Mouse (Mus musculus) gastrocnemius, postnatal 14 days (tissue): ENCODE results near the gene Fanca. TPM values are rescaled to one million over a fixed set of nuclear protein-coding genes. Genes with fewer than 3 reads are reported as not detected.
"Not testable (repeated sequence)": the region's sequence is repeated elsewhere in the genome, so short reads cannot be mapped to it uniquely, and the experiment has no call there.

Experiments
- DNase-seq: peaks from one replicate; pipeline ENCODE4 v3.0.0; 2021; ENCODE audit warnings: mixed read lengths
- intact Hi-C: fragments of 180-260 bp; cut with DNase I; formaldehyde crosslinking; loops from one replicate; pipeline ENCODE4 v1.15.1; 2025; ENCODE audit warnings: low total_unique reads
- total RNA-seq, 2 experiments: library from RNA; stranded (reverse); gene quantifications; 2 replicates each; pipeline ENCODE4 v1.2.3; 2021

Fanca gene
- total RNA-seq, 2 experiments from 2014 or later = 0.92 to 1.3 TPM

DNA sequence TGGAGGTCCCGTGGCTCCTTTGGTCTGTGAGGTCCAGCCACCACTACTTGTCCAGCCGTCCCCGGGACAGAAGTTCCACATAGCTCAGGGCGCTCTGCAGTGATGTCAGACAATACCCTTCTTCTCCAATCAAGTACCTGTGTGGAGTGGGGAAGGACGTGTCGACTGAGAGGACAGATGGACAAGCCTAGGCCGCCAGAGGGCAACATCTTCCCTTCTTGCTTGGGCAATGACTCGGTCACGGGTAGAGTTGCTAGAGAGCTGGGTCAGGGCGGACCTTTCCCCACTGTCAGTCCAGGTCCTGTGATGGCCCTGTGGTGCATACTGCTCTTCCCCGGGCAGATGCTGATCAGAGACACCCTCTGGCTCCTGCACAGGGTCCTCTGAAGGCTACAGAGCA is 75.3 kb downstream of the Fanca start:
- no peak for DNase-seq
- intact Hi-C loops = no loop called here

DNA sequence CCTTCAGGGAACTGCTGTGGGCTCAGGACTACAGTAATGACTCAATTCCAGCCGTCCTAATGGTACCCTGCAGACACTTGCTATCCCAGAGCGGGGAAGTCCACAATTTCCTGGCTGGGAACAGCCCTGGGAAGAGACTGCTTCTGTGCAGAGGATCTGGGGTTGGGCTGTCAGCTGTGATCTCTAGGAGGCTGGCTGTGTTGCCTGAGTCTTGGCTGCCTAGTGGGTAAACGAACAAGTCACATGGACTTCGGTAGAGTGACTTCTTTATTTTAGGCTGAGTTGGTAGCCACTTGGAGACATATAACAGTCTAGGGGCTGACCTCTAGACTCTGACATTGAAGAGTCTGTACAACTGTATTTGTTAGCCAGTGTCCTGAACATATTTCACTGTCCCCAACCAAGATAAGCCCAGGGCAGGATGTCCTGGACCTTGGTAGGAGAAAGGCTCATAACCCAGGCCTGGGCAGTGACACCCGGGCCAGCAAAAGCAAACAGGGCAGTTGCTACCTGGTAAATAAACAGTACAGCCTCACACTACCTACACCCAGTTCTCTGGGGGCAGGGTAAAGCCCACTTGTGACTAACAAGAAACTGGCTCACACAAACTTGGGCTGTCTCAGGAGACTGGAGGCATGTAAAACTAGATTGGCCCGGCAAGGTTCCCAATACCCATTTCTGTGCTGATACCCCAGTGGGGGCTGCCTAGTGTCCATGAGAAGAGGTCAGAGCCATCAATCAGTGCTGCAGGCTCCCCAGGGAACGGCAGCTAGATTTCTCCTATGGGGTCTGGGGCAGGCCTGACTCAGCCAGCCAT is 76.1 kb downstream of the Fanca start:
- intact Hi-C loops = no loop called here
- DNase-seq = no peak

DNA sequence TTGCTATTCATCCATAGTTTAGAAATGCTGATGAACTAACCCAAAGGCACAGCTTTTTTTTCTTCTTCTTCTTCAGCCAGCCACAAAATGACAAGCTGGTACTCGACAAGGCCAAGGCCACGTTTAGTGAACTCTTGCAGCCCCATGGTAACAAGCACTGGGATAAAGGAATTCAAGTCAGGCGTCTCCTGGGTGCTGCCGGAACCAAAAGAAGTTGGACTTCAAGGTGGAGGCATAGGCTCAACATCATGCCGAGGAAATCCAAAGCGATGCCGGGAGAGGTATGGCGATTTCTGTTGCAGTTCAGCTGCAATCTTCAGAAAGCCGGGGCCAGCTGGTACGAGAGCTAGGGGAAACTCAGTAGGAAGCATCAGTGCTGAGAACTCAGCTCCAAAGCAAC is 79.0 kb downstream of the Fanca start:
- DNase-seq = no peak

DNA sequence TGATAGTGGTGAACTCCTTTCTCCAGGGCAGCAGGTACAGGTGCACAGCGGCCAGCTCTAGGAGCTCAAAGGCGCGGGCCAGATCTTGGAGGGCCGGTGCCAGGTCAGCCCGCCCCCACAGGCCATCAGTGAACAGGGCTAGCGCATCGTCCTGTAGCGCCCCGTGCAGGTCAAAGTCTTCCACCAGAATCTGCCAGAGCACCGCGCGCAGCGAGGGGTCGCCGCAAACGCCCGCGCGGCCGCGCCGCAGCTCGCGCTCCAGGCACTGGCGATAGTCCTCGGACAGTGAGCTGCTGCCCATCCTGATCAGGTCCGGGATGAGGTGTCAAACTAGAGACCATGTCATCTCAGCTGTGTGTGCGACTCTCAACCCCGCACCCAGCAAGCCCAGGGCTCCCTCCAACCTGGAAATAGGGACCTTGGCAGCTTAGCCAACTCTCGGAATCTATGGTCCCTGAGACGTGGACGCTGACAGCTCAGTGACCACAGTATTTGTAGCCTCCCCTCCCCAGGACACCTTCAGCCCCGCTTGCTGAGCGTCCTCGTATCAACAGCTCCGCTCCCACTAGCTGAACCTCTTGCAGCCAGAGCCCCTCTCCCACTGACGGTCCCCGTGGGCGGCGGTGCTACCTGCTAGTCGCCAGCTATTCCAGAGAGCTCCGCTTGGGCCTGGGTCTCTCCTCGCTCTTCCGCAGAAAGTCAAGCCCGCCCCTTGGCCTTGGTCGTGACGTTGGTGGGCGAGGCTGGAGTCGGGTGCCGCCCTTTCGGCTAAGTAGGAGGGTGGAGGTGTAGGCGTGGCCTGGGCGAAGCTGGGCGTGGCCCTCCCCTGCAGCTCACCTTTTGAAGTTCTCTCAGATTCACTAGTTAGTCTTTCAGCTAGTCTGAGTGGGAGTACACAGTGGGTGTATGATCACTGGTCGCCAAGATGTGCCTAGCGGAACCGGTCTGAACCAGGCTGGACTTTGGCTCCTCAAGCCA is 82.6 kb downstream of the Fanca start, which contains the start of gene Spata2l:
Gene Spata2l (minus strand): TSS at position 714 of the 978 bp plus-strand sequence.
- intact Hi-C loops = no loop called here
- DNase-seq = peak; percentile 81

More for the DNA sequence above, 79.0 kb downstream of the Fanca start:
- intact Hi-C loops = no loop called here

DNA sequence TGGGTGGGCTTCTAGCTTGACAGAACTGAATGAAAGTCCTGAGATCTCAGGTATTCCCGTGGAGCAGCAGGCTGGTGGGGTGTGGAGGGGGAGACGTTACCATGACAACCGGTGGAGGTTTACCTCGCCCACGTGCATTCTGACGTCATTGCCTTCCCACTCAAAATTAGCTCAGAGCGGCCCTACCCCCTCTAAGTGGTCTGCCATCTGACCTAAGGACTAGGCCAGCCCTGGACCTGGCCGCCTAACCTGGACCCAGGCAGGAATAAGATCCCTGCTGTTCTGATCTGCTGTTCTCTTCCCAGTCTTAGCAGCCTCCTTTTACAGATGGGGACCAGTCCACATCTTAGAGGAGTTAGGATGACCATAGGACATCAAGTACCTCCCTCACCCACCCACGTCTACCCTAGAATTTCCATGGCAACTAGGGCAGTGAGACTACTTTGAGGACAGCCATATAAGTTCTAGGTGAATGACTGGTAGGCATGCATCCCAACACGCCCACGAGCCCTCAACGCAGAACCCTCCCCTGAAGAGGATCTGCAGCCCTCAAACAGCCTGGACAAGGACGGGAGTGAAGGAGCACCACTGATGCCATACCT is 83.4 kb downstream of the Fanca start:
- intact Hi-C loops = no loop called here
- DNase-seq = no peak

DNA sequence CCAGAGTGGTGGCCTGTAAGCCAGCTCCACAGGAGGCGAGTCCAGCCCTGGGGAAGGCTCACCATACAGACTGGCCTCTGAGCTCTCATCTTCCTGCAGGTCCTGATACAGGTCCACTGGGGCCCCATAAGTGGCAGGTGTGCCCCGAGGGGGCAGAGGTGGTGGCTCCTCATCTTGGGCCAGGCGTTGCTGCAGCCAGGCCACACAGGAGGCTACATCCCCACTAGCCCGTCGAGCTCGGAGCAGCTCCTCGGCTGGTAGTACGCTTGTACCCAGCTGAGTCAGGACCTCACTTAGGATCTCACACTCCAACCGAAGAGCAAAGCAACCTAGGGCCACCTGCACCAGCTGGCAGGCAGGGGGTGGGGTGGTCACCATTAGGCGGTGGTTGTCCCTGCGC is 84.6 kb downstream of the Fanca start:
- DNase-seq = no peak
- intact Hi-C loops = no loop called here

DNA sequence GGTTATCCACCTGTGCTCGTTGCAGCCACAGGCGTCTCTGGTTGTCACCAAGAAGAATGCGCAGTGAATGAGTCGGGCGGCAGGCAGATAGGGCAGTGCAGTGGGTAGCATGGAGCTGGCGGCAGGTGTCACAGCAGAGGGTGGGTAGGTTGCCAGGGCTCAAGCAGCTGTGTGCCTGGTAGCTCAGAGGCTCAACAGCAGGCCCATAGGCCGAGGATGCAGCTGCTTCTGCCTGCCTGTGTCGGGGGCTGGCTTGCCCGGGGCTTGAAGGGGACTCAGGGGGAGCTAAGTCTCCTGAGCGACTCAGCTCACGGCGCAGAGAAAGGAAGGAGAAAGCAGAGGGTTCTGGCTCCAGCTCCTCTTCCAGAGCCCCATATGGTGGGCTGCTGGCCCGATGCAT is 85.1 kb downstream of the Fanca start:
- peak; percentile 47 for DNase-seq
- intact Hi-C loops = no loop called here

DNA sequence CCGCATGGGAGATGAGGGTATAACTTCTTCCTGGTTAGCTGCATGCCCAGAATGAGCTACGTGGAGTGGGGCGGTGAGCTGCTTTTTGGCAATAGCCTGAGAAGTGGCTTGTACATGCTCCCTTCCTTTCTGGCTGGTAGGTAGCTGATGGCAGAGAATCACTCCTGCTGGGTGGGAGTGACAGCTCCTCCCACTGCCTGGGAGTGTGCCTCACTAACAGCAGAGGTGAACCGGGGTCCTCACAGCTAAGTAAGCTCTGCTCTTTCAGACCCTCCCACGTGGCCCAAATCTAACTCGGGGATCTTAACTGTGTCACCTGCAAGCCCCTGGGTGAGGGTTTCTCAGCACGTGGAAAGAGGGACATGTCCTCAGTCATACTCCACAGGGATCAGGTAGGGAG is 85.8 kb downstream of the Fanca start:
- intact Hi-C loops = no loop called here
- no peak for DNase-seq

DNA sequence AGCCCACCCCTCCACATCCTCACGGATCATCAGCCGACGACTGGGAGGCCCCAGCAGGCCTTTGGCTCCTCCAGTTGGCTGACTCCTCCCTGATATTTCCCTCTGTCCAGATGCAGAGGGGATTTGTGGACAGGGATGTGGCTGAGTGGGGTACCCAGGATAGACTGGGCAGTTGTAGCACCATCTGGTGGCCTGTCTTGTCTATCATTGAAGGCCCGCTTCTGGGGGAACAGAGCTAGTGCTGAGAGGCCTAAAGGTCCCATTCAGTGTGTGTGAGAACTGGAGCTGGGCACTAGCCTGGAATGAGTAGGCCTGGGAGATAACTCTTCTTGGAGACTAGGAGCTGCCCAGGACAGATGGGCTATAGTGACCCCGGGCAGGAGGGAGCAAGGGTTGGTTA is 86.6 kb downstream of the Fanca start:
- intact Hi-C loops = no loop called here

DNA sequence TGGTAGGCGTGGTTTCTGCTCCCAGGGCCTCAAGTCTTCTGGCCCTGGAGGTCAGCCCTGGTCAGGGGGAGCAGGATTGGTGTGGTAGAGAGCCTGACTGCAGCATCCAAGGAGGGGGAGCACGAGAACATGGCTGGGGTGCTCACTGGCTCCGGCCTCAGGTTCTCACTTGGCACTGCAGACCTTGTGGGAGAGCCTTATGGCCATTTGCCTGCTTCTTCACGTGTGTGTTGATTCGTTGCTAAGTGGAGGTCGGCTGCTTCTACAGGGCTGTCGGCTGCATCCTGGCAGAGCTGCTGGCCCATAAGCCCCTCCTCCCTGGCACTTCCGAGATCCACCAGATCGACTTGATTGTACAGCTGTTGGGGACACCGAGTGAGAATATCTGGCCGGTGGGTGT is 88.0 kb downstream of the Fanca start:
- DNase-seq, intact Hi-C loops: not testable (repeated sequence)

More for the DNA sequence above, 86.6 kb downstream of the Fanca start:
- no peak for DNase-seq

DNA sequence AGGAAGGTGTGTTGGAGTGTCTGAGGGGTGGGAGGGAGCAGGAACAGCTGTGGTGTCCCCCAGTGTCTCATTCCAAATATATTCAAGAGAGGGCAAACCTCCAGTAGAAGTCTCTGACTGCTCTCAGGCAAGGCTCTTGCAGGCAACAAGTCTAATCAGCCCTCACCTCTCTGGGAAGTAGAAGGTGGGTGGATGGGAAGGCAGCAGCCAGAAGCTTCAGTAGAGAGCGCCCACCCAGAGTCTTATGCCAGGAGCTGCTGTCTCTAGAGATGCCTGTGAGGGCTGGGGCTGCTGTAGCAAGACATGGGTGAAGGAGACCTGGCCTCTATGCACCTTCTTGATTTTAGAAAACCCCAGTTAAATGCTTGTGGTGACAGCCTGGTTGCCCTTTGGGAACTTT is 90.0 kb downstream of the Fanca start:
- DNase-seq = no peak
- intact Hi-C loops = no loop called here

DNA sequence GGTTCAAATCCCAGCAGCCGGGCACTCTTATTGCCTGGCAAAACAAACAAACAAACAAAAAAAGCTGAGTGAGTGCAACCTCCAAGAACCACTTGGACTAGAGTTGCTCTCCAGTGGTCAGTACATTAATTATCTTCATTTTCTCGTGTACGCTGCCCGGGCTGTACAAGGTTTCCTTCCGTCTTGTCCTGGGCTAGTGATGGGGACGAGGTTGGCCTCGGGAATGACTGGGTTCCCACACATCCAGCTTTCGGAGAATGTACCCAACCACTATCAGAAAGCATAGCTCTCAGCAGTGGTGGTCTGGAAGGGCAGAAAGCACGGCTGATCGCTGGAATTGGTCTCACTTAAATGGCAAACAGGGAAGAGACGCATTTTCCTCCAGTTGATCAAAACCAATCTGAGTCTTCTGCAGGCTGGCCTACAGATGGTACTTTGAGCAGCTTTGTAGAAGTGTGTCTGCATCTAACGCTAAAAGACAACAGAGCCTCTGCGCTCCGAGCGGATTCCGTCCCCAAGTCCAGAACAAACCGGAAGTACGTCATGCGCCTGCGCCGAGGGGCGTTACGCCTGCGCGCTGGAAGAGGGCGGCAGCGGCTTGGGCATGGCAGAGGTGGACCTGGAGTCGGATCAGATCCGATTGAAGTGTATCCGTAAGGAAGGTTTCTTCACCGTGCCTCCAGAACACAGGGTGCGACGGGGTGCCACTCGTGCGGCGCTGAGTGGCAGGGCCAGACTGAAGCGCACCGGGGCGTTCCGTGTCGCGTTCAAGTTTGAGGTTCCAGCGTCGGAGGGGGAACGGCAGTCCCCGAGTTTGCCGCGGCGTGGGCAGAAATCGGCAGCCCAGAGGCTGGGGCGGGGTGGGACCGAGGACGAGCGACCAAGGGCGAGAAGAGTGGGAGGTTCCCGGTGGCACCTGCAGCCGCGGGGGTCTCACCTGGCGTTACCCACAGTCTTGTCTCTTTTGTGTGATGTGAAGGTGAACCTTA is 93.8 kb downstream of the Fanca start, which contains the start of gene Cdk10:
Gene Cdk10 (plus strand): TSS at position 565 of the 989 bp plus-strand sequence.
- intact Hi-C loops = no loop called here

DNA sequence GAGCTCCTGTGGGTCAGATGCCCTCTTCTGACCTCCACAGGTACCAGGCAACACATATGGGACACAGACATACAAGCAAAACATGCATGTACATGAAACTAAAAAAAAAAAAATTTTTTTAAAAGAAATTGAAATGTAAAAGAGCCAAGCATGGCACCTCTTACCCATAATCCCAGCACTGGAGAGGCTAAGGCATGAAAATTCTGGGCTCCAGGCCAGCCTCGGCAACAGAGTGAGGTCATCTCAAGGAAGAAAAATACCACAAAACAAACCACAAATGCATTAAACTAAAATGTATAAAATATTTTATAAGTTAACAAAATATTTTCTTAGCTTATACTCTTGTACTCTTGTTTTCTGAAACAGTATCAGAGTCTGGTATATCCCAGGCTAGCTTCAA is 97.5 kb downstream of the Fanca start:
- no peak for DNase-seq
- intact Hi-C loops = no loop called here

More for the DNA sequence above, 93.8 kb downstream of the Fanca start, which contains the start of gene Cdk10:
- DNase-seq = peak; percentile 93

Other genes with a start within 250 kb of the Fanca start
- 100 to 1,000 TPM; 517 to 627 TPM for gene Rpl13, start 216.2 kb downstream of the Fanca start, total RNA-seq
- under 1 TPM; 0.31 to 0.73 TPM for gene Cpne7, start 201.2 kb downstream of the Fanca start, total RNA-seq
- 1 to 10 TPM; 5.7 to 6.9 TPM for gene Sult5a1, start 160.3 kb downstream of the Fanca start, total RNA-seq
- gene Dpep1, start 132.3 kb downstream of the Fanca start, total RNA-seq = 10 to 100 TPM; 11.8 to 20.9 TPM
- gene Chmp1a, start 105.8 kb downstream of the Fanca start, total RNA-seq = 10 to 100 TPM; 41.6 to 53.3 TPM
- gene Spata33, start 105.7 kb downstream of the Fanca start, total RNA-seq = 1 to 10 TPM; 1.6 to 1.8 TPM
- gene Cdk10, start 93.7 kb downstream of the Fanca start, total RNA-seq = 10 to 100 TPM; 11.5 to 12.0 TPM
- 1 to 10 TPM in 1 of 2 experiments, under 1 TPM in 1; 0.86 to 1.4 TPM for gene Spata2l, start 82.3 kb downstream of the Fanca start, total RNA-seq
- gene Zfp276, start 64.4 kb downstream of the Fanca start, total RNA-seq = 1 to 10 TPM; 5.6 to 6.0 TPM
- gene Vps9d1, start 64.2 kb downstream of the Fanca start, total RNA-seq = 10 to 100 TPM; 11.7 to 12.0 TPM
- gene Spire2, start 14.1 kb upstream of the Fanca start, total RNA-seq = under 1 TPM; 0.44 to 0.92 TPM
- 100 to 1,000 TPM; 140 to 162 TPM for gene Tcf25, start 55.2 kb upstream of the Fanca start, total RNA-seq
- not detected for gene Mc1r, start 88.5 kb upstream of the Fanca start, total RNA-seq
- gene Tubb3, start 92.8 kb upstream of the Fanca start, total RNA-seq = under 1 TPM in 1 of 2 experiments, not detected in 1; 0.16 TPM
- 10 to 100 TPM; 36.2 to 36.3 TPM for gene Def8, start 105.0 kb upstream of the Fanca start, total RNA-seq
- 10 to 100 TPM; 35.4 to 36.3 TPM for gene Afg3l1, start 159.3 kb upstream of the Fanca start, total RNA-seq
- gene Dbndd1, start 196.9 kb upstream of the Fanca start, total RNA-seq = not detected
- gene Gas8, start 200.3 kb upstream of the Fanca start, total RNA-seq = 1 to 10 TPM; 4.6 to 4.9 TPM